Mouse (Mus musculus): ENCODE measurements around the gene Ercc8. TPM values are rescaled to one million over a fixed set of nuclear protein-coding genes. Genes with fewer than 3 reads are reported as not detected.

Ercc8 gene
- polyA plus RNA-seq, 1 experiment, result 24.3 TPM

DNA sequence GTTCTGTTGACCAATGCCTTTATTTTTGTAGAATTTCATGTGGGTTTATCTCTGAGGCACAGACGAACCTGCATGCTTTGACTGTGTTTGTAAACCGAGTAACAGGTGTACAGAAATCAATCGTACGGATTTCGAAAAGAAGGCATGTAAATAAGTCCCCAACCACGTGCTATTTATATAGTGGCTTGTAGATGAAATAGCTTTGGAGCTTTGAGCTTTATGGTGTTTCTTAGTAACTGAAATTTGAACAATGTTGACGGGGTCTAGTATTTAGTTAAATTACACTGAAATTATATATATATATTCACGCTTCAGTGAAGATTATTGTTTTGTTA is 677 bp downstream of the Ercc8 start:
- no peak for DNase-seq (ENCODE audit: low read depth)
- TF ChIP-seq CTCF (IDR thresholded peaks at IDR 0.05; ENCODE audit: borderline replicate concordance, extremely low read depth, insufficient read depth, insufficient read length), result no peak
- no peak for TF ChIP-seq POLR2A (IDR thresholded peaks at IDR 0.05; ENCODE audit: borderline replicate concordance, extremely low read depth, insufficient read depth, insufficient read length, poor library complexity, severe bottlenecking)

DNA sequence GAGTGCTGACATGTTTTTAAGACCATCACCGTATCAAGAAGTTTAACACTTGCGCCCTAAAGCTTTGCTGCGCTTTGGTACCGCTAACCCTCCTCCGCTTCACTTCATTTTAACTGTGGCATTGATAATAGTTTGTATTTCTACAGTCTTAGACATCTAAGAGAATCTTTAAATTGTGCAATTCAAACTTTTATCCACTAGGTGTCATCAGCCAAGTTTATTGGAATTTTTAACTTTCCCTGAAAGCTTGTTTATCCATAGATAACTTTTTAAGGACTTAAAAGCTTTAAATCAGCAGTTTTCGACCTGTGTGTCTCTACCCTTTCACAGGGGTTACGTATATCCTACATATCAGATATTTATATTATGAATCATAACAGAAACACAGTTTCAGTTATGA is 1.4 kb downstream of the Ercc8 start:
- DNase-seq (ENCODE audit: low read depth), result peak; percentile 56
- TF ChIP-seq CTCF (IDR thresholded peaks at IDR 0.05; ENCODE audit: borderline replicate concordance, extremely low read depth, insufficient read depth, insufficient read length) (peak; percentile 20; the same call in 1 of the 2 replicates), POLR2A (IDR thresholded peaks at IDR 0.05; ENCODE audit: borderline replicate concordance, extremely low read depth, insufficient read depth, insufficient read length, poor library complexity, severe bottlenecking) (no peak)

DNA sequence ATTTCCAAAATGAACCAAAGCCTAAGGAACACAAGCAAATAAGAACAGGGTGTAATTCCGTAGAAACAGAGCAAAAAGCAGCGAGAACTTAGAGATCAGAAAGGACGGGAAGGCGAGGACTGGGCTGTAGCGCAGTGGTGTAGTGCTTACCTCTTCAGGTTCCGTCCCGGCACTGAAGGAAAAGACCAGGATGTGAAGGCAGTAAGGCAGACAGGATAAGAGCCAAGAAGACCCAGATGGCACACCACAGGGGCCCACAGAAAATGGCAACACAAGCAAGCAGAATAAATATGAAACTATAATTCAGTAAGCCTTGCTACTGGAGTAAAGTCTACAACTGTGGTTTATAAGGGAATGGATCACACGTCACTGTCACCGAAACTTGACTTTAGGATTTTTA is 5.4 kb downstream of the Ercc8 start:
- no peak for TF ChIP-seq CTCF (IDR thresholded peaks at IDR 0.05; ENCODE audit: borderline replicate concordance, extremely low read depth, insufficient read depth, insufficient read length)
- no peak for TF ChIP-seq POLR2A (IDR thresholded peaks at IDR 0.05; ENCODE audit: borderline replicate concordance, extremely low read depth, insufficient read depth, insufficient read length, poor library complexity, severe bottlenecking)
- DNase-seq (ENCODE audit: low read depth), result peak; percentile 24

DNA sequence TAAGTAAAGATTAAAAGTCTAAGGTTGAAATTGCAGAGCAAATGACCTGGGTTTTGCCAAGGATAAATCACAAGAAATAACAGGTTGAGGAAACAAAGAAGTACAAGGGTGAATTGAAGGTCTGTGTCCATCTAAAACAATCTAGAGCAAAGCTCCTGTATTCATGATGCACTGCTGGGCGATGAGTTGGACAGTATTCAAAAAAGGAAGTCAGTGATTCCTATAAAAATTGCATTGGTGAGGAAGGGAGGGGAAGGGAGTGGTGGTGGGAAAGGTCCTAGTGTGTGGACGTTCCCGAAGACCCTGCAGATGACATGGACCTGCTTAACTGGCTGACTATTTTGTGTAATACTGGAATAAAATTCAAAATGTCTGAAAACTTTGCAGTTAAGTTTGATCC is 6.1 kb downstream of the Ercc8 start:
- TF ChIP-seq CTCF (IDR thresholded peaks at IDR 0.05; ENCODE audit: borderline replicate concordance, extremely low read depth, insufficient read depth, insufficient read length), result no peak
- TF ChIP-seq POLR2A (IDR thresholded peaks at IDR 0.05; ENCODE audit: borderline replicate concordance, extremely low read depth, insufficient read depth, insufficient read length, poor library complexity, severe bottlenecking), result no peak
- no peak for DNase-seq (ENCODE audit: low read depth)

DNA sequence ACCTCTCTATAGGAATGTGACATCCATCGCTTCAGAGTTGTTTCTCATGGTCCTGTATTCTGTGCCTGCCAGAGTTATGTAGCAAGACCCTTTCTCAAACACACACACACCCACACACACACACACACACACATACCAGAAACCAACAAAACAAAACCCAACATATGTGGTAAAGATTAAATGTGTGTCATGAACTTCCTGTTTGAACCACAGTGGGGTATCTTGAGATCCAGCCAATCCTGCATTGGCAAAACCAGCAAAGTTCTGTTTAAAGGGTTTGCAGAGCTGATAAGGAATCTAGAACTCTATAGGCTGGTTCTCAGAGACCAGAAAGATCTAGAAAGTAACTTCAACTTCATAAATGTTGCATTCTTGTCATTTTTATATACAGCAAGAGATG is 11.5 kb downstream of the Ercc8 start:
- DNase-seq (ENCODE audit: low read depth), result no peak
- no peak for TF ChIP-seq POLR2A (IDR thresholded peaks at IDR 0.05; ENCODE audit: borderline replicate concordance, extremely low read depth, insufficient read depth, insufficient read length, poor library complexity, severe bottlenecking)
- no peak for TF ChIP-seq CTCF (IDR thresholded peaks at IDR 0.05; ENCODE audit: borderline replicate concordance, extremely low read depth, insufficient read depth, insufficient read length)

DNA sequence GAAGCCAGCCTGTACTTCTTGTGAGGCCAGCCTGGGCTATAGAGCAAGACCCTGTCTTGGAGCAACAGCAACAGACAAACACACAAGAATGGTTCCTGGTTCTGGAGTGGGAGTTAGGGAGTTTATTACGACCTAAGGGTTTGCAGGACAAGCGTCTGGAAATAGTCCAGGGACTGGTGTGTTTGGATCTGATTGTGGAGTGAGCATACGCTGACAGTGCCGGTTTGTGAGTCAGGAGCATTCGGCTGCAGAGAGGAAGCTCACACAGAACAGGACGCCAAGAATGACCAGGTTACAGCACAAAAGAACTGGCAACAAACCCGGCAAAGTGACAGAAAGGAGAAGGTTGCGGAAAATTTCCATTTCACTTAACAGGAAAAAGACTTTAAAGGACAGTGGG is 12.0 kb downstream of the Ercc8 start:
- TF ChIP-seq CTCF (IDR thresholded peaks at IDR 0.05; ENCODE audit: borderline replicate concordance, extremely low read depth, insufficient read depth, insufficient read length) (no peak), POLR2A (IDR thresholded peaks at IDR 0.05; ENCODE audit: borderline replicate concordance, extremely low read depth, insufficient read depth, insufficient read length, poor library complexity, severe bottlenecking) (no peak)
- DNase-seq (ENCODE audit: low read depth), result no peak

DNA sequence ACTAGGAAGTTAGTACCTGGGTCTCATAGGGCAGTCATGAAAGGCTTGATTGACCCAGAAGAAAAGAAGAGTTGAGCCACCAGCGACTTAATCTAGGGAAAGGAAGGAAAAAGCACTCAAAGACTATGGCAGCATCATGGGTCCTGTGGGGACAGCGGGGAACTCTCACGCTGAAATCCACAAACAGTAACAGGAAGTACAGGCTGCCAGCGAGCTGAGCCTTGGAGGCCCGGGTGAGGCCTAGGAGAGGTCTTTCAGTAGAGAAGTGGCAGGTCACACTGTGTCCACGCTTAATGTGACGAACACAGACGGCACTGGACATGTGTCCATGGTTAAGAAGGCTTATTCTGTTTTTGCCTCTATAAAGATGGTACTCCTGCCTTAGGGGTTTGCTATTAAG is 21.1 kb downstream of the Ercc8 start:
- no peak for DNase-seq (ENCODE audit: low read depth)
- TF ChIP-seq CTCF (IDR thresholded peaks at IDR 0.05; ENCODE audit: borderline replicate concordance, extremely low read depth, insufficient read depth, insufficient read length), result no peak
- TF ChIP-seq POLR2A (IDR thresholded peaks at IDR 0.05; ENCODE audit: borderline replicate concordance, extremely low read depth, insufficient read depth, insufficient read length, poor library complexity, severe bottlenecking), result no peak

DNA sequence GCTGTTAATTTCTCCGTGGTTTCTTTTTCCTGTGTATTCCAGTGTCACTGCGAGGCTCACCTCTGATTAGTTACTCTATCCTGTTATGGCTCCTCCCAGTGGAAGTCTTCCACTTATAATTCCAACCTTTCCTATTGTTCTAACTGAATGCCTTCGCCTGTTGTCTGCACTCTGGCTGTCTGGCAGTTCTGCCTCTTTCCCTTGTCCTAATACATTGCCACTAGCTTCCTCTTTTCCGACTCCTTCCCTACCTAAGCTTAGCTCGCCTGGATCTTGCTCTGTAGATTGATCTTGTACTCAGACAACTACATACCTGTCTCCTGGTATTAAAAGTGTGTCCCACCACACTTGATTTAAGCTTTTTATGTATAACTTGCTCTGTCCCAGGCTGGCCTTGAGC is 22.3 kb downstream of the Ercc8 start:
- DNase-seq (ENCODE audit: low read depth), result no peak
- TF ChIP-seq POLR2A (IDR thresholded peaks at IDR 0.05; ENCODE audit: borderline replicate concordance, extremely low read depth, insufficient read depth, insufficient read length, poor library complexity, severe bottlenecking), result no peak
- no peak for TF ChIP-seq CTCF (IDR thresholded peaks at IDR 0.05; ENCODE audit: borderline replicate concordance, extremely low read depth, insufficient read depth, insufficient read length)

DNA sequence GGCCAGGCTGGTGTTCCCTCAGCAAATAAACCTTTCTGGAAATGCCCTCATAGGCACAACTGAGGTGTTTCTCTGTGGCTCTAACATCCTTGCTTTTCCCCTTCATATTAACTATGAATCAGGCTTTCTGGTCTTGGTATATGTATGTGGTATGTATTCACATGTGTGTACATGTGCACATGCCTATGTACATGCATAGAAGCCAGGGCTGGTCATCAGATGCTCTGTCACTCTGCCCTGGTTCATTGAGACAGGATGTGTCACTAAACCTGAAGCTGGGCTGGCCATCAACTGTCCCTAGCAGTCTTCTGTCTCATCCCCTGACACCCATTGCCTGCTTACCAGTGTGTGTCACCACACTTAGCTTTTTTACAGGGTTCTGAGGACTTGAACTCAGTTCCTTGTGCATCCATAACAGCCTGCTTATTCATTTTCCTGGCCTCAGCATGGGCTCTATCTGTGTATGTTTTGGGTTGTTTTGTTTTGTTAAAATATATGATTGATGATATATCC is 26.3 kb downstream of the Ercc8 start:
- DNase-seq (ENCODE audit: low read depth), result no peak
- no peak for TF ChIP-seq POLR2A (IDR thresholded peaks at IDR 0.05; ENCODE audit: borderline replicate concordance, extremely low read depth, insufficient read depth, insufficient read length, poor library complexity, severe bottlenecking)
- TF ChIP-seq CTCF (IDR thresholded peaks at IDR 0.05; ENCODE audit: borderline replicate concordance, extremely low read depth, insufficient read depth, insufficient read length), result no peak

DNA sequence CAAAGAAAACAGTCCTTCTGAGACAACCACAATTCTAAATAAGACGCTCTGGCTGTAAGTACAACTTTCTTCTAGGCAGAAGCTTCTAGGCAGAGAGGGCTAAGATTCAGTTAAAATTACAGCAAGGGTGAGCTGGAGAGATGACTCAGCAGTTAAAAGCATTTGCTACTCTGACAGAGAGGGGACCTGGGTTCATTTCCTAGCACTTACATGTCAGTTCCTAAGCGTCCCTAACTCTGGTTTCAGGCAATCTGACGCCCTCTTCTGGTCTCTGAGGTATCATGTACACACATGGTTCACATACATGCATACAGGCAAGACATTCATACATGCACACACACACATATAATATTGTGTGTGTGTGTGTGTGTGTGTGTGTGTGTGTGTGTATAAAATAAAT is 27.0 kb downstream of the Ercc8 start:
- no peak for DNase-seq (ENCODE audit: low read depth)
- TF ChIP-seq CTCF (IDR thresholded peaks at IDR 0.05; ENCODE audit: borderline replicate concordance, extremely low read depth, insufficient read depth, insufficient read length), result no peak
- TF ChIP-seq POLR2A (IDR thresholded peaks at IDR 0.05; ENCODE audit: borderline replicate concordance, extremely low read depth, insufficient read depth, insufficient read length, poor library complexity, severe bottlenecking), result no peak

DNA sequence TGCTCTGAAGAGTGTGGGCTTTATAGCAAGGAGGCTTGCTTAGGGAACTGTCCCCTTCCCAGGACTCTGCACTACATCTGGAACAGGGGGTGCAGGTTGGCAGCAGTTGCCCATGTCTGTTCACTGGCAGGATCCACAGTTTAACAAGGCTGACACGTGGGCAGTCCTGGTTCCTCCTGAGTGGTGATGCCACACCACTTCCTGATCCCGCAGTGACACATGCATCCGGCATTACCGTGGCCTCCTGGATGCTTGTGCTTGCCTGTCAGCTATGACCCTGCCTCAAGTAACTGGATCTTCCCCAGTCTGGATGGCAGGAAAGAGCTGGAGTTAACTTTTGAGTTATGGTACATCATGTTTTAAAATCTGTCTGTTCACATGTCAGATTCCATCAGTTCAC is 29.5 kb downstream of the Ercc8 start:
- no peak for DNase-seq (ENCODE audit: low read depth)
- TF ChIP-seq POLR2A (IDR thresholded peaks at IDR 0.05; ENCODE audit: borderline replicate concordance, extremely low read depth, insufficient read depth, insufficient read length, poor library complexity, severe bottlenecking) (no peak), CTCF (IDR thresholded peaks at IDR 0.05; ENCODE audit: borderline replicate concordance, extremely low read depth, insufficient read depth, insufficient read length) (no peak)

DNA sequence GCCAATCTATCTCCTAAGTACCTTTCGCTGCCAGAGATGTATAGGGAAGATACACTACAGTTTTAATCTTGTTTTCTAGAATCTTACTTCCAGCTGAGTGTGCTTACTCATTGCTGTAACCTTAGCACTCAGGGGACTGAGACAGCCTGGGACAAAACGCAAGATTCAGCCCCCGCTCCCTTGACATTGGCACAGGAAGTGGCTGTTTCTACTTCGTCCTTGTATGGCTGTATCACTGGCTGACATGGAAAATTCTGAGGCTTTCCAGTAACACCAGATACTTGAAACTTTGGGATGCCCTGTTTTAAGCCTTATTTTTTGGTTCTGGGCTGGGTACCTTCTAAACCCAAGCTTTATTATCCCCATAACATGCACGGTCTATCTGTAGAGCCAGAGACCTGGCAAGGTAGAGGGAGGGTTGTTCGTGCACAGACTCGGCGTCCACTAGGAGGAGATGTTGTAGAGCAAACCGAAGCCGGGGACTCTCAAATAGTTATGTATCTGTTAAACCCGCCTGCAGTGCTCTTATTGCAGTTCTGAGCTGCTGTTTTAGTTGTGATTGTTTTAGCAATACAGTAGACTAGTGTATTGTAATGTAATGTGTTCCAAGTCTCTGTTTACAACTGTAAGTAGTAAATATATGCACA is 32.7 kb downstream of the Ercc8 start:
- DNase-seq (ENCODE audit: low read depth), result peak; percentile 80
- TF ChIP-seq CTCF (IDR thresholded peaks at IDR 0.05; ENCODE audit: borderline replicate concordance, extremely low read depth, insufficient read depth, insufficient read length) (peak; percentile 79), POLR2A (IDR thresholded peaks at IDR 0.05; ENCODE audit: borderline replicate concordance, extremely low read depth, insufficient read depth, insufficient read length, poor library complexity, severe bottlenecking) (no peak)

Data from brain, embryonic 14.5 days (tissue).